Mouse (Mus musculus): ENCODE measurements around the gene Echs1.
"Not testable (repeated sequence)": the region's sequence is repeated elsewhere in the genome, so short reads cannot be mapped to it uniquely, and the experiment has no call there.

The Echs1 gene

DNA sequence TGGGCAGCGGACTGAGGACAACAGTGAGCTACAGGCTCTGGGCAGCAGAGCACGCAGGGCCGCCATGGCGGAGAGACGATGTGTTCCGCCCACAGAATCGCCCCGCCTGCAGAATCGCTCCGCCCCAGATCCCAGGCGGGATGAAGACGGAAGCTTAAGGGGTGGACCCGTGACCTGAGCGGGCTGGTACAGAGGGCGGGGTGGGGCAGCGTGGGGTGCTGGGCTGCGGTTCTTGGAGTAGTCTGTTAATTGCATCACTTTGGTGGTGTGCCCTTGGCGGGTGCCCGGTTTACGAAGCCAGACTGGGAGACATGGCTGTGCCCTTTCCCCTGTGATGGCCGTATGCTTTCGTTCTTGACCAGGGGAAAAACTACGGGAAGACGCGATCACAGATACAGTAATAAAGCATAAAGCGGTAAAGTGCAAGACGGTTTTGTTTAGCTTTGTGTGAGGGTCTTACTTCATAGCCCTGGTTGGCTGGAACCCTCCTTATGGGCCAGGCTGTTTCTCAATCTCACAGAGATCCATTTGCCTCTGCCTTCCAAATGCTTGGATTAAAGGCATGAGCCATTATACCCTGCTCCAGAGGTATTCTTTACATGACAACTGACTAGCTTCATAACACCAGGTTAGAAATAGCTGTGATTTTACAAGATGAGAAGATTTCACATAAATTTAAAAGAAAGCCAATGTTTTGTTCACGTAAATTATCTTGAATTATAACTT lies at the start of gene Echs1:
Echs1 (minus strand) TSS at position 148 of the 726 bp plus-strand sequence.
- DNase-seq (ENCODE audit: low read depth in 1 of 2, low spot score in 2 of 2): peak; percentile 86

GRCm38 (mm10) chr7:140164664-140165063 lies 48.4 kb upstream of the Echs1 start, which contains the start of gene Olfr522:
Olfr522 (minus strand) TSS chr7:140164764.
- DNase-seq (ENCODE audit: low read depth in 1 of 2, low spot score in 2 of 2): no peak

GRCm38 (mm10) chr7:140160363-140160762 lies 44.1 kb upstream of the Echs1 start:
- no peak for DNase-seq (ENCODE audit: low read depth in 1 of 2, low spot score in 2 of 2)

DNA sequence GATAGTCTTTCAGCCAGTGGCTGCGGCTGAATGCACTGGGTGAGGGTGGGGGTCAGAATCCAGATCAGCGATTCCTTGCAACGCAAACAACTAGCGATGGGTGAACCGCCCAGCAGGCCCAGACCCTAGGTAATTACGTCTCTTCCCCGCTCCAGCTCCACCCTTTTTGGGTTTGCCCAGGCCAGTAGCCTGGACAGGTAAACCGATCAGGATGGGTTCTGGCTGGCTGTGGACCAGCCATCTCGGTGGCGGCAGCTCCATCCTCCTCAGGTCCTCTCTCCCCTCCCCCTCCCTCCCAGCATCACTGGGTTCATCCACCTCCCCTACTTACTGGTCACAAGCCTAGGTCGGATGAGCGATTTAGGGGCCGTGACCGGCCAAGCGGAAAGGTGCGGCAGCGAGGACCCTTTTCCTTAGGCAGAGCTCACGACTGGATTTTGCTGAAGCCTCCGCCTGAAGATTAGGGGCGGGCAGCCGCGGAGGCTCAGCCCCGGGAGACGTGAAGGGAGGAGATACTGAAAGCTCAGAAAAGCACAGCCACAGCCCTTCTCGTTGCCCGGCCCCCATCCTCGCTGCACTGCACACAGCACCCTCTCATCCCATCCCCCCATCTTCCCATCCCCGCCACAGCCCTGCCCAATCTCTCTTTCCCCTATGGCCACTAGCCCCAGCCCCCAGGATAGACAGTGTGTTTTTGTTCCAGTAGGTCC lies 38.1 kb upstream of the Echs1 start, which contains the start of gene Sprn:
Sprn (minus strand) TSS at position 660 of the 710 bp plus-strand sequence.
- DNase-seq (ENCODE audit: low read depth in 1 of 2, low spot score in 2 of 2): no peak

DNA sequence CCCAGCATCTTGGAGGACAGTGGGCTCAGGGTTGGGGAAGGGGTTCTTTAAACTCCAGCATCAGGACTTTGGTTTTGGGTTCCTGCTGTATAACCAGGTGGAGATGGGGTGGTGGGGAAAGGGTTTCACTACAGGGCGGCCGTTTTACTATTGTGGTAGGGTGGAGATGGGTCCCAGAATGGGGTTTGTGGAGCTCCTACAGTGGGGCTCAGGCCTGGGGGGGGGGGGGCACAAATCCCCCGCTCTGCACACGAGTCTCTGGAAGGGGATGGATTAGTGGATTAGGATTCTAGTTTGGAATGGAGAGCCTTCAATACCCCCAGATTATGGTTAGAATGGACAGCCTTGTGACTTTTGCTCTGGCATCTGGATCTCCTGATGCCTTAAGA lies 37.5 kb upstream of the Echs1 start:
- no peak for DNase-seq (ENCODE audit: low read depth in 1 of 2, low spot score in 2 of 2)

DNA sequence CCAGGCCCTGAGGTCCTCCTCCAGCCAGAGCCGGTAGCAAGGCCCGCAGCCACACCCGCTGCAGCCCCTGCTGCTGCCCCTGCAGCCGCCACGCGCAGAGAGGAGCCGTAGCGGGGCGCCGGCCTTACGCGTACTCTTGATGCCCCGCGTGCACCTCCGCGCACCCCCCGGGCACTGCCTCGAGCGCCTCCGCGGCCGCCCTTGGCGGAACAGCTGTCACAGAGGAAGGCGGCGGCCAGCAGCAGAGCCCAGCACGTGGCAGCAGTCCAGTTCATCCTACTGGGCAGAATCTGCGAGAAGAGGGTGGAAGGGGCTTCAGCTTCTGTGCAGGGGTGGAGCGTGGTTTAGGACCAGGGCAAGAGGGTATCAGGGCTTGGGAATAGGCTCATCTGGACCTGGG lies 37.1 kb upstream of the Echs1 start:
- DNase-seq (ENCODE audit: low read depth in 1 of 2, low spot score in 2 of 2): no peak

- DNase-seq (ENCODE audit: low read depth in 1 of 2, low spot score in 2 of 2): no peak
Observed at GRCm38 (mm10) chr7:140144550-140144949, 28.3 kb upstream of the Echs1 start.

DNA sequence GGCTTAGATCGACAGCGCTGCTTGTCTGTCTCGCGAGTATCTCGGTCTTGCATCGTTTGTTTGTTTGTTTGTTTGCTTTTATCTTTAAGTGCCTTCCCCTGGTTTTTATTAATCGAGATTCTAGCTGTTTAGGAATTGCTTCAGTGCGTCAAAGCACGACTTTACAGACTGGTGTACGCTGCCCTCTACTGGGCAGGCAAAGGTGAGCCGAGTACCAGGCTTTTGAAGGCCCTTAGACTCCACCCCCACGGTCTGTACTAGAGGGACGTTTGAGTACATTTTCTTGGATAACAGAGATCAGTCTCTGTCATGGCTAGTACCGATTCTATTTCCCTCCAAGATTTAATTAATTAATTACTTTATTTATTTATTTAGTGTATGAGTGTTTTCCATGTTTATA lies 25.1 kb upstream of the Echs1 start:
- DNase-seq (ENCODE audit: low read depth in 1 of 2, low spot score in 2 of 2): peak in 1 of 2 experiments; percentile 48

DNA sequence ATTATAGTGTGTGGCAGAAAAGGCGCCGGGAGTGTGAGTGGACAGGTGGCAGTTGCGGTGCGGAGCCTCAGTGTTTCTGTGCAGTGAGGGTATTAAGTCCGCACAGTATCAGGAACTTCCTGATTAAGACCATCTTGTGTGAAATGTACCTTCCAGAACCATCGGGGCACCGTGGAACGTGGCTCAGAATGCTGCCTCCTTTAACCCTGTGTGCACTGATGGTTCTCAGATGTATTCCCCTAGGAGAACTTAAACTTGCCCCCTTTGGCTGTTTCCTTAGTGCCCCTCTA lies 21.7 kb upstream of the Echs1 start:
- DNase-seq (ENCODE audit: low read depth in 1 of 2, low spot score in 2 of 2): no peak

GRCm38 (mm10) chr7:140137135-140138020 lies 21.1 kb upstream of the Echs1 start, which contains the start of gene Mtg1:
Mtg1 (plus strand) TSS chr7:140137564.
- DNase-seq (ENCODE audit: low read depth in 1 of 2, low spot score in 2 of 2): peak; percentile 73 to 92

DNA sequence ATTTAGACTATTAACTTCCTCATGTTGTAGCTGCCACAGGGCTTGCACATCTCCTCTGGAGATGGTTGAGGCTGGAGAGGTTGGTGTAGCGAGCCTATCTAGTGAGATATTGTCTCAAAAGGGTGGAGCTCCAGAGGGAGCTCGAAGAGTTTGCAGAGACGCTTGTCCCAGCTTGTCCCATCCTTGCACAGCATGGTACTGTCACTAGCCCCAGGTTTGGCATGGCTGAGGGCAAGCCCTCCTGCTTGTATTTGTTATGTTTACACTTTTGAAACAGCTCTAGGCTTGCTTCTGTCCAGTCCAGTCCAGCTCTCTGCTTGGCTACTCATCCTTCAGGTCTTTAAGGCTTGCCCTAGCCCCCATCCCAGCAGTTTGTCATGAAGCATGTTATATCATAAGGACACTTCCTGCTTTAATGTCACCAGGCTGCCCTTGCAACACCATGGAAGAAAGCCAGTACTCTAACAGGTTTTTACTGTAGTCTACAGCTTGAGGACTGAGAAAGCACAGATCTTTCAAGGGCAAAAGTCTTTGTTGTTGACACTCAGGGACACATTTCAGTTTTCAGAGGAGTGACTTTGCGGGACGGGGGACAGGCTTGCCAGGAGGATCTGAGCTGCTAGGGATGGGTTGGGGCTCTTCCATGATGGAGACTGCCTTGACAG lies 19.0 kb upstream of the Echs1 start:
- DNase-seq (ENCODE audit: low read depth in 1 of 2, low spot score in 2 of 2): no peak

- DNase-seq (ENCODE audit: low read depth in 1 of 2, low spot score in 2 of 2): not testable (repeated sequence)
Observed at GRCm38 (mm10) chr7:140134033-140134432, 17.8 kb upstream of the Echs1 start.

DNA sequence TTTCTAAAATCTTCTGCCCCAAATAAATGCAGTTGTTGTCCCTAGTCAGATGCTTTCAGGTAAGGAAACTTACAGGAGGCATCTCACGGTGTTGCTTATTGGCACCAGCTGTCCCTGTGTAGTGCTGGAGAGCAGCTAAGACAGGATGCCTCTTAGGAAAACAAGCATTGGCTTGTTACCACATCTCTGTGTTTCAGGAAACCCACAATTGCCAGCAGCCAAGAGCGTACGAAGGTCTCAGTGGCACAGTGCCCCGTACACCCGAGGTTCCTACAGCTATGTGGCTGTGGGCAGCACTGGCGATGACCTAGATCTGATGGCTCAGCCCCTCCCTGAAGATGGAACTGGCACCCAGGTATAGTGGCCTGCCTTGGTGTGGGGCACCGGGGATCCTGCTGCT lies 15.9 kb upstream of the Echs1 start:
- not testable (repeated sequence) for DNase-seq (ENCODE audit: low read depth in 1 of 2, low spot score in 2 of 2)

DNA sequence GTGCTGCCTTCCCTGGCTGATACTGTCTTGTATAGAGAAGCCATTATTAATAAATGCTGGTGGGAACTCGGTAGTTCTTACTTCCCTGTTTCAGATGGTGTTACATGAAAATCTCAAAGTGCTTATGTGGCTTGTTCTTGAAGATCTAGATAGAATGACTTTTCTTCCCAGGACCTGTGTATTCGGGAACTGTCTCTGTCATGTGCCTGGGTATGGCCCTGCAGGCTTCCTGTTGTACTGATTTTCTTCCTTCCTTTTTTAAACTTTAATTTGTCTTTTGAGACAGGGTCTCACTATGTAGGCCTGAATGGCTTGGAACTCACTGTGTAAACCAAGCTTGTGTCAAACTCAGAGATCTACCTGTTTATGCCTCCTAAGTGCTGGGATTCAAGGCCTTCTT lies 11.6 kb upstream of the Echs1 start:
- DNase-seq (ENCODE audit: low read depth in 1 of 2, low spot score in 2 of 2): no peak

- no peak for DNase-seq (ENCODE audit: low read depth in 1 of 2, low spot score in 2 of 2)
Observed at GRCm38 (mm10) chr7:140126934-140127333, 10.7 kb upstream of the Echs1 start.

DNA sequence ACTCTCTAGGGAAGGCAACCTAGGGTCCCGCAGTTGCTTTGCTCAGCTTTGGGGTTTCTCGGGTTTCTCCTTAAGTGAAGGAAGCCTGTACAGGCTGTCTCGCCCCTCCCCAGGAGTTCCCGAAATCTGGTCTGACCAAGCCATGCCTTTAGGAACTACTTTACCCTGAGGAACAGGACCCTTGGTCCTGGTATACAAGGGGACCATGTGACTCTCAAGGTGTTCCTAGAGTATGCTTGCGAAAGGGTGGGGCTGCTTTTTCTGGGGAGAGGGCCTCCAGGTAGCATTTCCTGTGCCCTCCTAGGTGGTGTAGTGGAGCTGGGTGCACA lies 9.7 kb upstream of the Echs1 start:
- no peak for DNase-seq (ENCODE audit: low read depth in 1 of 2, low spot score in 2 of 2)

DNA sequence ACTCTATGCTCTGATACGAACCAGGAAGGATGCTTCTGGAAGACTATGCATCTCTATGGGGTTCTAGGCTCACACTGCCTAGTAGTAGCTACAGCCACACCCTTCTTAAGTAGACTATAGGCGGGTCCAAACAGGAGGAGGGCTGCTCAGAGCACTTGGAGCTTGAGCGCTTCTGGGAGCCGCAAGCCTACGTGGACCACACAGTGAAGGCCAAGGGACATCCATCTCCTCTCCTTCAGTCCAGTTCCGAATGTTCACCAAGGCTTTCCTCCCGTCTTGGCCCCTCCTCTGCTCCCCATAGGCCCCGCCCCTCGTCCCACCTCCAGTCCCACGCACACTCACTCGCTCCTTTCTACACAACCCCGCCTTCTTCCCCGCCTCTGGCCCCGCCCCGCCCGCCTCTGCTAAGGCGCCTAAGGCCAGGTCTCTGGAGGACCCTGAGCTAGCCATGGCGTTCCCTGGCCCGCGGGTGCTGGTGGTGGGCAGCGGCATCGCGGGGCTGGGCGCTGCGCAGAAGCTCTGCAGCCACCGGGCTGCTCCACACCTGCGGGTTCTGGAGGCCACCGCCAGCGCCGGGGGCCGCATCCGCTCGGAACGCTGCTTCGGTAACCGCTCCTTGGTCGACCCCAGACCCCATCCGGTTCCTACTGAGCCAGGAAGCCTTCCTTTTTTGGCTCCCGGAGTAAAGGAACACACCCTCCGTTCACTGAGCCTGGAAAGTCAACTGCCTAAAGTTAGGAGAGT lies 9.2 kb upstream of the Echs1 start:
- DNase-seq (ENCODE audit: low read depth in 1 of 2, low spot score in 2 of 2): peak; percentile 52 to 80

DNA sequence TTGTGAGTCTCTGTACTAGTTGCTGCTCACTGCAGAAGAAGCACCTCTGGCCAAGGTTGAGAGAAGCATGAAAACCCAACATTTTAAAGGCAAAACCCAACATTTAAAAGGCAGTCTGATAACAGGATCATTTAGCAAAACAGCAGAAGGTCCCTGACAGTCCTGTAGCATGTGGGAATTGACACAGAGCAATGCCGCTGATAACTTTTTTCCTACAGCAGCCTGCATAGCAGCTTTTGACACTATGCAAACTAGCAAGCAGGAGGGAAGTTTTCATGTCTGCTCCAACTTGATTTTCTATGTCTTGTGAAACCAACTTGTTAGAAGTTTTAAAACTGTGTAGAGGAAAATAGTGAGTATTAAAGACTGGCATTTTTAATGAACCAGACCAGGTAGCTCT lies 8.1 kb upstream of the Echs1 start:
- DNase-seq (ENCODE audit: low read depth in 1 of 2, low spot score in 2 of 2): no peak

- DNase-seq (ENCODE audit: low read depth in 1 of 2, low spot score in 2 of 2): no peak
Observed at GRCm38 (mm10) chr7:140122765-140123164, 6.5 kb upstream of the Echs1 start.

DNA sequence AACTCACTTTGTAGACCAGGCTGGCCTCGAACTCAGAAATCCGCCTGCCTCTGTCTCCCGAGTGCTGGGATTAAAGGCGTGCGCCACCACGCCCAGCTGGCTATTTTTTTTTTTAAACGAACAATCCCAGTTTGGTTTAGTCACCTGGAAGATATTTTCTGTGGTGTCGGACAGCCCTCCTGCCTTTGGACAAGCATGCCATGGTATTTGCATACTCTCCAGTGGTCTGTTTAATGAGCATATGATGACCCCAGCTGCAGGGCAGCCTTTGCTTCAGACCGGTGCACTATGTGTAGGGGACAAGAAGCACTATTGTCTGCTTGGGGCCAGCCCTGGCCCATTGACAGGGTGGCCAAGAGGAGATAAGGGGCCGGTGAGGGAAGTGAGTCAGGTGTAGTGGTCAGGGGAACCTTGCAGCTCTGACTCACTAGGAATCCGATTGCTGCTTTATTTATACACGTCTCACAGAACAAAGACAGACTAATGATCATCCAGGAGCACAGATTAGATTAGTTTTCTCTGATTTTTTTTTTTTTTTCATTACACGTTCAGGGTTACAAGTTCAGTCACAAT lies 5.1 kb upstream of the Echs1 start:
- no peak for DNase-seq (ENCODE audit: low read depth in 1 of 2, low spot score in 2 of 2)

Measured in monocyte, adult 2 months (primary cell).